Mouse (Mus musculus) myocyte (in vitro differentiated cells): Measurements from ENCODE around the gene Pak1.

Experiments used
- E2F4 ChIP-seq: IDR thresholded peaks from one replicate; pipeline ENCODE4 v1.6.1; 2011; ENCODE audit warnings: mild to moderate bottlenecking, control low read depth, moderate library complexity; ENCODE audit not compliant: insufficient read depth
- MAX ChIP-seq: IDR thresholded peaks from one replicate; pipeline ENCODE4 v1.6.1; 2011; ENCODE audit warnings: low read depth, mild to moderate bottlenecking, control low read depth
- MYOD1 ChIP-seq, 3 experiments: IDR thresholded peaks; one replicate each; pipeline ENCODE4 v1.6.1; 2011; ENCODE audit warnings: control low read depth in 2 of 3, low read depth in 2 of 3, mild to moderate bottlenecking in 2 of 3, moderate library complexity in 1 of 3; ENCODE audit not compliant: insufficient read length in 2 of 3, control insufficient read depth in 1 of 3
- POLR2A ChIP-seq: IDR thresholded peaks from one replicate; pipeline ENCODE4 v1.6.1; 2011; ENCODE audit warnings: low read depth, mild to moderate bottlenecking, control low read depth, moderate library complexity; ENCODE audit not compliant: insufficient read length
- POLR2AphosphoS2 ChIP-seq: IDR thresholded peaks from one replicate; pipeline ENCODE4 v1.6.1; 2011; ENCODE audit warnings: low read depth, control low read depth; ENCODE audit not compliant: insufficient read length
- REST ChIP-seq: IDR thresholded peaks from one replicate; pipeline ENCODE4 v1.6.1; 2011; ENCODE audit warnings: mild to moderate bottlenecking, control low read depth, moderate library complexity; ENCODE audit not compliant: insufficient read depth, insufficient read length
- TCF3 ChIP-seq: IDR thresholded peaks from one replicate; pipeline ENCODE4 v1.6.1; 2011; ENCODE audit warnings: low read depth, control low read depth; ENCODE audit not compliant: insufficient read length

- no peak for TF ChIP-seq POLR2AphosphoS2
- TF ChIP-seq TCF3: no peak
- no peak for TF ChIP-seq POLR2A
- no peak for TF ChIP-seq E2F4
- TF ChIP-seq MAX: no peak
- no peak for TF ChIP-seq REST
- no peak for TF ChIP-seq MYOD1 (IDR thresholded peaks at IDR 0.05; ENCODE audit: control insufficient read depth in 1 of 3, insufficient read length in 2 of 3, low read depth in 2 of 3)
Observed at GRCm38 (mm10) chr7:97748527-97749206, 39.7 kb upstream of the Pak1 start.
